Mouse (Mus musculus): ENCODE data around the gene Ldlrad3. TPM values are rescaled to one million over a fixed set of nuclear protein-coding genes. Genes with fewer than 3 reads are reported as not detected.
A peak's percentile ranks its signal among the peaks of the same experiment; 100 is the strongest.

The Ldlrad3 gene
- polyA plus RNA-seq, 1 experiment = 35.9 TPM

DNA sequence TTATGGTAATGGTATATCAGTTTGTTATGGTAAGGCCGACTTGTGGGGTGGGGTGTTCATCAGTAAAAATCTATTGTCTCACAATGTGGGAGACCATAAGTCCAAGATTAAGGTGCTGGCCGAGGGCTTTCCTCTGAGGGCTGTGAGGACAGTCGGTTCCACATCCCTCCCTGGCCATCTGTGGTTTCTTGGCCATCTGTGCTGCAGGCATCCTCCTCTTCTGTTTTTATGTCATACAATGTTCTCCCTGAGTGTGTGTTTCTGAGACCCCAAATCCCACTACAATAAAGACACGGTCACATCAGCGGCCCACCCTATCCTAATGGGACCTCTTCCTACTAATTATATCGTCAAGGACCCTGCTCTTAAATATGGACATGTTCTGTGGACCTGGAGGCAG, 133.8 kb downstream of the Ldlrad3 start:
- peak overlapping the region; percentile 65 for H3K27ac ChIP-seq (ENCODE audit: insufficient read depth, low read depth, low read length)
- peak overlapping the region; percentile 6; the same call in 1 of the 2 replicates for H3K4me3 ChIP-seq (ENCODE audit: insufficient read depth, low read length)
- peaks cover 36% of the 10 kb centered on the region for H3K4me1 ChIP-seq (ENCODE audit: control insufficient read depth, insufficient read depth, low read length)
- TF ChIP-seq CTCF (IDR thresholded peaks at IDR 0.05; ENCODE audit: low read depth, low read length) (no peak), POLR2A (IDR thresholded peaks at IDR 0.05; ENCODE audit: borderline replicate concordance, low read depth, low read length) (no peak)

DNA sequence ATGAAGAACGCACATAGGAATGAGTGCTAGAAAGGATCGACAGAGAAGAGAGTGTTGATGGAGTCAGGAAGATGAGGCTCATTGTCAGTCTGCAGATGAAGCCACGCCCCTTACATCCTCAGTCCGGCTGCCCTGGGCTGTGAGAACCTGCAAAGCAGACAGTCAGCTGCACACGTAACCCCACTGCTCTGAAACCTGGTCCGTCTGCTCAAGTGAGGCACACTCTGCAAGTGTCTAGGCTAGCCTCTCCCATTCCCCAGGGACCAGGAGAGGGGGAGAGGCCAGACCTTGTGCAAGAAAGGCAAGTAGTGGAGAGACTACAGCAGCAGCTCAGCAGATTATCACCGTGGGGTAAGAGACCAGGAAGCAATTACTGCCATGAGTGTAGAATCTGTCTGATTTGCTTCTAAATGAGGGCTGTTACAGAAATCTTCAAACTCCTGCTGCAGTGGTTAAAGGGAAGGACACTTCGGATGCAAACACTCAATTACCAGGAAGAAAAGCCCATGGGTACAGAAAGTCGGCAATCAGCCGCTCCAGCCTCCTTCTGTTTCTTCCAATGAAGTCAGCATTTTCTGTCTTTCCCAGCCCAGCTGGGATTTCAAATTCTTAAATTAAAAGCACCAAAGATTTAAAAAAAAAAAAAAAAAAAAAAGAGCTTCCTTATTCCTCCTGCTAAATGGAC, 136.2 kb downstream of the Ldlrad3 start:
- TF ChIP-seq CTCF (IDR thresholded peaks at IDR 0.05; ENCODE audit: low read depth, low read length) (no peak), POLR2A (IDR thresholded peaks at IDR 0.05; ENCODE audit: borderline replicate concordance, low read depth, low read length) (no peak)
- H3K27ac ChIP-seq (ENCODE audit: insufficient read depth, low read depth, low read length) = 0 out of 2 replicates have a peak overlapping the region, but pooled peaks have one; percentile 14
- peaks cover 20% of the 10 kb centered on the region for H3K4me1 ChIP-seq (ENCODE audit: control insufficient read depth, insufficient read depth, low read length)
- H3K4me3 ChIP-seq (ENCODE audit: insufficient read depth, low read length) = no peak overlapping the region

DNA sequence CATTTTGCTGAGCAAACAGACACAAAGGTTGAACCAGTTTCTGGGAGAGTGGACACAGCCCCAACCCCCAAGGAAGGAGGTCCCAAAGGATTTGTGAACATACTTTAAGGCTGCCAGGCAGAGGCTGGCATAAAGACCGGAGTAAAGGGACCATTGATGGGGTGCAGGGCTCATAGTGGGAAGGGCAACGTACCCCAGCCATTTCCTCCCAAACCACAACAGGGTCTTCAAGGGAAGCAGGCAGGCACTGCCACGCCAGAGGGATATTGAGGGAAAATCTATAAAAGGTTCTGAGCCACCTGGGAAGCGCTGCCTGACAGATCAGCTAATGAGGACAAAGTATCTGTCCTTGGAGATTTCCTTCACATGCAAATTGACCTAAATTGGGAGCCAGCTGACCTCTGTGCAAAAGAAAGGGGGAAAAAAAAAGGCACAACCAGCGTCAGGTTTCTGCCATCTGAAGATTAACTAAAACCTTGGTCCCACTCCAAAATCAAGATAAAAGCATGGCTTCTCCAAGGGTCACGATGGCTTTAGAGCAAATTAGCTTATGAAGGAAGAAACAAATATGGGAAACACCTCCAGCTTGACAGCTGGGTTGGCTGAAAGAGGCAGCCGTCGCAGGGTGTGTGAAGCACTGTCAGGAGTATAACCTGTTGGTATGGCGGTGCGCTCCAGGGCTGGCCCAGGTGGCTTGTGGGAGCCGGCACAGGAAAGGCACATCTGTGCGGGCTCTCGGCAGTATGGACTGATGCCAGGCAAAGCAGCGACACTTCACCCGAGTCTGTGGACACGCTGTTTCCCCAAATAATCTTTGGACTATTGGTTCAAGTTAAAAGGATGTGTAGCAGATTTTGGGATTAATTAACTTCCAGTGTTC, 137.6 kb downstream of the Ldlrad3 start:
- H3K4me1 ChIP-seq (ENCODE audit: control insufficient read depth, insufficient read depth, low read length) = peaks cover 23% of the 10 kb centered on the region
- H3K27ac ChIP-seq (ENCODE audit: insufficient read depth, low read depth, low read length) = no peak overlapping the region
- no peak overlapping the region for H3K4me3 ChIP-seq (ENCODE audit: insufficient read depth, low read length)
- TF ChIP-seq CTCF (IDR thresholded peaks at IDR 0.05; ENCODE audit: low read depth, low read length) (no peak), POLR2A (IDR thresholded peaks at IDR 0.05; ENCODE audit: borderline replicate concordance, low read depth, low read length) (no peak)

DNA sequence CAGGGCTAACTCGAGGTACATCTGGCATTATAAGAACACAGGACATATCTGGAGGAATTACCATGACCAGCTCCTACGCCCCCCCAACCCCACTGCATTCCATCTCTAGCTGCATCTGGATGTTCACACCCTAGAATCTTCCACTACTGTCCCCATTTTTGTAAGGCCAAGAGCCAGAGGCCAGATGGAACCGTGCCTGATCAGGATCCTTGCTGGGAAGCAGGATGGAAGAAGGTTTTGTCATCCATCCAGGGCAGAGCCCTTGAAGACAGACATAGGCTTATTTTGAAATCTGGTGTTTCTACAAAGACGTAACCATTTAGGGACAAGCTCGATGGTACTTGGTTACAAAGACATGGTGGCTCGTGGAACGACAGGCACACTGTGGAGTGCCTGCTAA, 139.7 kb downstream of the Ldlrad3 start:
- Histone ChIP-seq H3K27ac (ENCODE audit: insufficient read depth, low read depth, low read length) (no peak overlapping the region), H3K4me1 (ENCODE audit: control insufficient read depth, insufficient read depth, low read length) (peaks cover 9% of the 10 kb centered on the region), H3K4me3 (ENCODE audit: insufficient read depth, low read length) (no peak overlapping the region)
- TF ChIP-seq CTCF (IDR thresholded peaks at IDR 0.05; ENCODE audit: low read depth, low read length) (no peak), POLR2A (IDR thresholded peaks at IDR 0.05; ENCODE audit: borderline replicate concordance, low read depth, low read length) (no peak)

DNA sequence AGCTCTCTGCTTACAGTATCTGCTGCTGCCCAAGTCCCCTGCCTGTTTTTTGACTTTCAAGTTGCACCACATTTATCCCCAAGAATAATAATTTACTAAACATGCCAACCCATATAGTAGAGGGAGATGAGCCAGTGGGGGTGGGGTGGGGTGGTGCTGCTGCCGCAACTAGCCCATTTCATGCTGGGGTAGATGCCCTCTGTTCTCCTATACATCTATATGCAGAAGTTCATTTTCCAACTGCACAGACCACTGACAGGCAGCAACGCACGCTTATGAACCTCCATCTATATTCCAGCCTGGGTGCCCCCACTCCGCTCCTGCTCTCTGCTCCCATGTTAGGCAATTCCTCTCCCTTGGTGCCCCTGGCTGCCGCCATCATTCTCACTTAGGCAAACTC, 145.7 kb downstream of the Ldlrad3 start:
- peaks cover 44% of the 10 kb centered on the region for H3K4me1 ChIP-seq (ENCODE audit: control insufficient read depth, insufficient read depth, low read length)
- TF ChIP-seq POLR2A (IDR thresholded peaks at IDR 0.05; ENCODE audit: borderline replicate concordance, low read depth, low read length) (no peak), CTCF (IDR thresholded peaks at IDR 0.05; ENCODE audit: low read depth, low read length) (no peak)
- H3K4me3 ChIP-seq (ENCODE audit: insufficient read depth, low read length) = no peak overlapping the region
- H3K27ac ChIP-seq (ENCODE audit: insufficient read depth, low read depth, low read length) = no peak overlapping the region

DNA sequence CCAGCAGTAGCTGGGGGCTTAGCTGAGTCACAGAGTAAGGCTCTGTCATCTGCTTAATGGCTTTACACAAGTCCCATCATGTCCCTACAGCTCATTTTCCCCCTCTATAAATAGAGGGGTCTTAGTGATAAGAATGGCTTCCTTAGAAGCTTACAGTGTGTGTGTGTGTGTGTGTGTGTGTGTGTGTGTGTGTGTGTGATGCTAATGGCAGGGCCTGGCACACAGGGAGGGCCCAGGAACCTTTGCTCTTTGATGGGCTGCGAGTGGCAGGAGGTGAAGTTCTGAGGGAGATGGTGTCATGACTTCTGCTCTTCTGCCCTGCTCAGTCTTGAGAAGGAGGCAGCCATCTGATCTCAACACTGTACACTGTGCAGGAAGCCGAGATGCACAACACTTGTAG, 146.2 kb downstream of the Ldlrad3 start:
- H3K27ac ChIP-seq (ENCODE audit: insufficient read depth, low read depth, low read length) = peak overlapping the region; percentile 58
- no peak for TF ChIP-seq POLR2A (IDR thresholded peaks at IDR 0.05; ENCODE audit: borderline replicate concordance, low read depth, low read length)
- no peak for TF ChIP-seq CTCF (IDR thresholded peaks at IDR 0.05; ENCODE audit: low read depth, low read length)
- H3K4me3 ChIP-seq (ENCODE audit: insufficient read depth, low read length) = no peak overlapping the region
- H3K4me1 ChIP-seq (ENCODE audit: control insufficient read depth, insufficient read depth, low read length) = peaks cover 45% of the 10 kb centered on the region

DNA sequence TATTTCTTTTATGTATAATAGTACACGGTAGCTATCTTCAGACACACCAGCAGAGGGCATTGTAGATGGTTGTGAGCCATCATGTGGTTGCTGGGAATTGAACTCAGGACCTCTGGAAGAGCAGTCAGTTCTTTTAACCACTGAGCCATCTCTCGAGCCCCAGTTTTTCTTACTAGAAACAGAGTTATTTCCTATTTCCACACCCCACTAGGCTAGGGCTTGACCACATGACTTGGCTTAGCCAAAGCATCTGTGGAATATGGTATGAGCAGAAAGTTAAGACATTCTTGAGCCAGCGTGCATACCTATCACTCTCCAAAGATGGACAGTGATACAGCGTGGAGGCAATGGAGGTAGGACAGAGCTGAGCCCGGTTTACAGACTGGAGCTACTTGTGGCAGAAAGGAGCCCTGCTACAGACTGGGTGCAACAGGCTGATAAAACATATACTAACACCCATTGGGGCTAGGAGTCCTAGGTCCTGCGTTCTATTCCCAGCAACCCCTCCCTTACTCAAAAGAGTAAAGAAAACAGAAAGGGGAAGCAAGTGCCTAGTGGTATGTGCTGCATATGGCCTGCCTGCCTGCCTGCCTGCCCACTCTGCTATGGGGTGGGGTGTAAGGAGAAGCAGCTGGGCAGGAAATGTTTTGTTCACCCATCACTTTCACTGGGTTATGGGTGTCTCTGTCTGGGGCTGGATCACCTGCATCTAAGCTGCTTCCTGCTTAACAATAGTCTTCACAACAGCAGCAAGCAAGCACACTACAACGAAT, 147.1 kb downstream of the Ldlrad3 start:
- no peak for TF ChIP-seq POLR2A (IDR thresholded peaks at IDR 0.05; ENCODE audit: borderline replicate concordance, low read depth, low read length)
- no peak for TF ChIP-seq CTCF (IDR thresholded peaks at IDR 0.05; ENCODE audit: low read depth, low read length)
- peak overlapping the region; percentile 72 for H3K27ac ChIP-seq (ENCODE audit: insufficient read depth, low read depth, low read length)
- no peak overlapping the region for H3K4me3 ChIP-seq (ENCODE audit: insufficient read depth, low read length)
- peaks cover 47% of the 10 kb centered on the region for H3K4me1 ChIP-seq (ENCODE audit: control insufficient read depth, insufficient read depth, low read length)

DNA sequence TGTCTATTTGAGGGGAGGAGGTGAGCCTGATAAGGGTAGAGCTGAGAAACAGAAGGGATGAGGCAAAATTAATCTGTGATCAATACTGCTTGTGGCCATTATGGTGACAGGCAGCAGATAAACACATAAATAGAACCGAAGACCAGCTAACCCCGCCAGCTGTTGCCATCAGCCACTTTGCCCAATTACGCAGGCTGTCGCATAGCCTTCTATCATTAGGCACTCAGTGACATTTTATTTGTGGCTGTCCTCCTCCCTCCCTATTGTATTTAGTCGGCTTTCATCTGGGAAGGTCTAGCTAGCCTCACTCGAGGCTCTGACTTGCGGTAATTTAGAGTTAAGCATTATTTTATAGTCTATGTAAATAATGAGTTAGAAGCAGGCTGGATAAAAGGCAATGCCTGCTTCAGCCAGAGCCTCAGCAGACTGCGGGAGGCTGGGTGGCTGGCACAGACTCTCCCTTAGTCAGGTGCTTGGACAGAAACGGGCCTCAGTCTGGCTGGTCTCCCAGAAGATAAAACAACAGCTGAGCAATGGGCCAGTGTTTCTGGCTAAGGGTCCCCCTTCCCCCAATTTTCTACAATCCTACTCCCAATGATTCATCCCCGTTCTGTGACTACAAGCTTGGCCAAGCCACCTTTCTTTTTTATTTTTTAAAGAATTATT, 147.8 kb downstream of the Ldlrad3 start:
- Histone ChIP-seq H3K4me3 (ENCODE audit: insufficient read depth, low read length) (no peak overlapping the region), H3K27ac (ENCODE audit: insufficient read depth, low read depth, low read length) (peak overlapping the region; percentile 72), H3K4me1 (ENCODE audit: control insufficient read depth, insufficient read depth, low read length) (peaks cover 52% of the 10 kb centered on the region)
- TF ChIP-seq CTCF (IDR thresholded peaks at IDR 0.05; ENCODE audit: low read depth, low read length) = no peak
- TF ChIP-seq POLR2A (IDR thresholded peaks at IDR 0.05; ENCODE audit: borderline replicate concordance, low read depth, low read length) = no peak
